Mouse (Mus musculus) heart, adult 18-20 months (tissue): Measurements from ENCODE around the gene Olfr135. TPM values are rescaled to one million over a fixed set of nuclear protein-coding genes. Genes with fewer than 3 reads are reported as not detected.

Experiments
- DNase-seq, 2 experiments: peaks; one replicate each; pipeline ENCODE4 v3.0.0; 2021 to 2022; ENCODE audit warnings: mixed read lengths in 1 of 2
- long read RNA-seq, 2 experiments: library from polyadenylated mRNA; stranded (forward); transcript quantifications; one replicate each; pipeline ENCODE4 v2.0.0; 2021
- total RNA-seq, 2 experiments: library from RNA; stranded (reverse); gene quantifications; 2 replicates each; pipeline ENCODE4 v1.2.3; 2021

Olfr135 gene
- total RNA-seq = not detected
- long read RNA-seq, experiment 1 = 0 reads
- long read RNA-seq, experiment 2 = 0 reads

DNA sequence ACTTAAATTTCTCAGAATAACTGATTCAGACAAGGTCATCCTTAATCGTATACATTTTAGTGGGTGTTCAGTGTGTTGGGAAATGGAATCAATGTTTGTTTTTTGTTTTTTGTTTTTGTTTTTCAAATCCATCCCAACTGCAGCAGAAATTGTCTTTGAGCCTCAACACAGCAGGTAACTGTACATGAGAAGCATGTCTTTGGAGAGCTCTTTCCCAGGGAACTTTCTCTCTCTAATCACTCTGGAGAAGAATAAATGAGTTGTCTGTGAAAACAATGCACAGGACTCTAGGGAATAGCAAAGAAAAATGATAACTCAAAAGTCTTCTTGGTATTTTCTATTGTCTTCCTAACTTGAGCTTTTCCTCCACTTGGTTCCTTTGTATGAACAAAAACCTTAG, at the start of gene Olfr135:
Gene Olfr135 (plus strand): TSS at position 301 of the 400 bp plus-strand sequence.
- no peak for DNase-seq

- DNase-seq = no peak
Measured at GRCm38 (mm10) chr17:38171088-38171487, 33.0 kb upstream of the Olfr135 start, which contains the start of gene Olfr134. Olfr134 (plus strand) TSS chr17:38171388.

Other genes with a start within 250 kb of the Olfr135 start
- gene Olfr129, start 144.3 kb upstream of the Olfr135 start, total RNA-seq = not detected
- not detected for gene Olfr130, start 140.4 kb upstream of the Olfr135 start, total RNA-seq
- not detected for gene Olfr131, start 115.6 kb upstream of the Olfr135 start, total RNA-seq
- not detected for gene Olfr132, start 69.8 kb upstream of the Olfr135 start, total RNA-seq
- gene Olfr133, start 59.1 kb upstream of the Olfr135 start, total RNA-seq = not detected
- not detected for gene Olfr134, start 32.9 kb upstream of the Olfr135 start, total RNA-seq
- gene Olfr138, start 56.7 kb downstream of the Olfr135 start, total RNA-seq = not detected
- not detected for gene Olfr137, start 103.2 kb downstream of the Olfr135 start, total RNA-seq
- not detected for gene Olfr136, start 125.5 kb downstream of the Olfr135 start, total RNA-seq
- not detected for gene Esp36, start 215.8 kb downstream of the Olfr135 start, total RNA-seq